Mouse (Mus musculus) embryo, embryonic 9.5 days (tissue): ENCODE measurements around the gene Dusp10.
A peak's percentile ranks its signal among the peaks of the same experiment; 100 is the strongest.

Source experiments
- DNase-seq: peaks from one replicate; pipeline ENCODE4 v3.0.0-alpha.2; 2017; ENCODE audit errors: extremely low spot score

Dusp10 gene

DNA sequence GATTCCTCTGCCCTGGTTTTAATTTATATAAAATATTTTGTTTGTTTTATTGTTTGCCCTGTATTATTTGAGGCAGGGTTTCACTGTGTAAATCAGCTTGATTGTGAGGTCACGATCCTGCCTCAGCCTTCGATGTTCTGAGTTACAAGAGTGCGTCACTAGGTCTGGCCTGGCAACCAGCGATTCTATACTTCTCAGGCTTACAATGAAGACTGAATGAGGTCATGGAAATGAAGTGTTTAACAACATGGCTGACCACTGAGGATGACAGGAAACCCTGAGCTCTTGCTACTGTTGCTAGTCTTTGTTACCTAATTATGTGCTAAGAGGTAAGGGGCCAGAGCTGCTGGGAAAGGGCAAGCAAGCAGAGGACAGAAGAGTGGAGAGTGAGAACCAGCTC, at the start of gene Dusp10:
Gene Dusp10, plus strand, starts transcription at position 197 of the 400 bp plus-strand sequence.
- DNase-seq, result no peak

DNA sequence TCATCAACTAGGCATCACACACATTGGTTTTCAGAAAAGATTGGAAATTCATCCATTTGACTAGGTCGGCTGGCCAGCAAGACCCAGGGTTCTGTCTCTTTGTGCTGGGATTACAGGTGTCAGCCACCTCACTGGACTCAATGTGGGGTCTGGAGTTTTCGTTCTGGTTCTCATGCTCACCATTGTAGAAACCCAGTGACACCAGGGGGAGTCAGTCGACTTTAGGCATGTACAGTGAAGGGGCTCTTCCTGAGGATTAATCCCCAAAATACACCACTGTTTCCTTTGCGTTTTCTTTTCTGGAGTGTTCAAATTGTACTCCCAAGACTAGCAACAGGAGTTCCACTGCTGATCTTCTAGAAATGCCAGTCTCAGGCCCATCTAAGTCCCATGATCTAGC, 47.8 kb upstream of the Dusp10 start:
- no peak for DNase-seq

DNA sequence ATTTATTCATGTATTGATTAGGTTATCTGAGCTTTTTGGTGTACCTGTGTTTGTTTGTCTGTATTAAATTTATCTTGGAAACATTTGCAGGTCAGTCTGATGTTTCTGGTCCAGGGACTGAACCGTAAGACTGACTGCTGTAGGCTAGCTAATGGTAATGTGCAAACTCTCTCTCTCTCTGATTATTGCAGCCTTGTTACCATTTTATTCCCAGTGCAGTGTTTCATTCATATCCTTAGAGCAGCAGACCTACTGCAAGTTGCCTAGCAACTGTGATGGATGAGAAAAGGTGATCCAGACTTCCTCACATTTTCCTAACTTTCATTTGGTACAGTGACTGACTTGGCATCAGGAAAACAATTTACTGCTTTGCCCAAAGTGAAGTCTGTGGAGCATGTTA, 43.8 kb upstream of the Dusp10 start:
- no peak for DNase-seq

DNA sequence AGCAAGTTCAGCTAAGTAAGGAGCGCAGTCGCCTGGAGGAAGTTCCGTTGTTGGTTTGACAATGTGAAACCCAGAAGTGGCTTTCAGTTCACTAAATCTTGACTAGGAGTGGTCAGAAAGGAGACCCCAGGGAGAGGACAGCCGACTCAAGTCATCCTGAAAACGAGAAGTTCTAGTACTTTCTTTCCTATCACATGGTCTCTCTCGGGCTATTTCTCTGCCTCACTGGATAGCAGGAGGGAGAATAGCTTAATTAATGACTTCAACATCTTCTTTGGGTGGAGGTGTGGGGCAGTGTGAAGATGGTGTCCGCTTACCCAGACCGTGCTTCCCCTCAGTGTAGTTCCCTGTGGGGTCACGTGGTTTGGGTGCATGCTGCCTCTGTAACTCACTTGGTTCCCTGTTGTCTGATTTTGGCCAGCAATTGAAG, 33.3 kb upstream of the Dusp10 start:
- no peak for DNase-seq

DNA sequence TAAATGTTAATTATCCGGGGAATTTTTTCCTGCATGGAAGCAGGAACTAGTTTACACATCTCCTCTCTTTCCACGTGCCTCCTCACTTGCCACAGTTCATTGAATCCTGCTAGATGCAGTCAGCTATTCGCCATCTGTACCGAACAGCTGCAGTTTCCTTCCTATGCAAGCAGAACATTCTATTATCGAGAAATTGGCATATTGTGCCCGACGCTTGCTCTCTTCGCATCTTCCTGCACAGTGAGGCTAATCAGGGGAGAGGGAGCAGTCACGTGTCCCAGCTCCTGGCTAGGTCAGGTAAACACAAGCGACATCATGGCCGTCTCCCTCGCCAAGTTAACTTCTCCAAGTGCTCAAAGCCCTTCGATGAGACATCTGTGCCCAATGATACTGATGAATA, 31.0 kb upstream of the Dusp10 start:
- no peak for DNase-seq

DNA sequence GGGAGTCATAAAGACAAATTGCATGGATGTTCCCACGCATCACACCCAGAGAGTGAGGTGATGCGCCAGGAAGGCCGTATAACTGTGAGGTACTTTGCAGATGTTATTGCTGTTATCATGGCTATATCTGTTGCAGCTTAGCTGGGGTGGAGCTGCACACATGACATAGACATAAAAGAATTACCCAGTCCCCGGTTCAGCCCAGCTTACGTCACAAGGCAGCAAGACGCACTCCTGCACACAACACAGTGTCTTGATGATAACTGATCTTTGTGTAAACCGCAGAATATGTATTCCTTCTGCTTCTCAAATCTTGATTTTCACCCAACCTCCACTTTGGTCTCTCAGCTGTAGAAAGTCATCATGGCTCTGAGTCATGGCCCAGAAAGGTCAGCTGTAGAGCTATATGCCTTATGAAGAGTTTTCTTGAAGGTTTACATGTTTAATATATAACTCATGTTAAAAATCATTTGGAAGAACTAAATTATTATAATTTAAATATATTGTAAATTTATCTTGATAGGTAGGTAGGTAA, 25.3 kb upstream of the Dusp10 start:
- no peak for DNase-seq

DNA sequence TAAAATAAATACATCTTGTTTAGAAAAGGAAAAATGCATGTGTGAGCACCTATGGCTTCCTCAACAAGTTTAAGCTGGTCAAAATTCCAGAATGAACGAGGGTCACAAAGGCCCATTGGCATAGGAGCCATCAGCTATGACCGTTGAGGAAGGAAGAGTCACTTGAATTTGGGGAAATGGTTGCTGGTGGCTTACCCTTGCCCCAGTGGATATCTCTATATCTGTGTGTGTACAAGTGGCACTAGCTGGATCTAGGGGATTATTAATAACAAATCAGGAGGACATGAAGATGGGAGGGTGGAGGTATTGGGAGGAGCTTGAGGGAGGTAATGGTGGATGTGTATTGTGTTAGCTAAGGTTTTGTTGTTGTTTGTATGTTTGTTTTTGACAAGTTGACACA, 21.2 kb upstream of the Dusp10 start:
- no peak for DNase-seq

DNA sequence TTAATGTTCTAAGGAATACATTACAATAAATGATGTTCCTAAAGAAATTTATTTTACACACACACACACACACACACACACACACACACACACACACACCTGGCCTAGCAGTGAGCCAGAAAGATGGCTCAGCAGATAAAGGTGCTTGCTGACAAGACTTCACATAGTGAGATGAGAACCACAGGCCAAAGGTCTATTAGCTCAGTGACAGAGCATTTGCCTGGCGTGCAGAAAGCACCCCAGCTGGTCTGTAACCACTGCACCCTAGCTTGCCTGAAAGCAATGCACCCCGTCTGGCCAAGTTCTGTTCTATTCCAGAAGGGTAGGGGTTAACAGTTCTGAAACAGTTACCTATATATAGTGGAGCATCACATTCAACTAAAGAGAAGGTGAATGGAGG, 15.9 kb upstream of the Dusp10 start:
- no peak for DNase-seq

DNA sequence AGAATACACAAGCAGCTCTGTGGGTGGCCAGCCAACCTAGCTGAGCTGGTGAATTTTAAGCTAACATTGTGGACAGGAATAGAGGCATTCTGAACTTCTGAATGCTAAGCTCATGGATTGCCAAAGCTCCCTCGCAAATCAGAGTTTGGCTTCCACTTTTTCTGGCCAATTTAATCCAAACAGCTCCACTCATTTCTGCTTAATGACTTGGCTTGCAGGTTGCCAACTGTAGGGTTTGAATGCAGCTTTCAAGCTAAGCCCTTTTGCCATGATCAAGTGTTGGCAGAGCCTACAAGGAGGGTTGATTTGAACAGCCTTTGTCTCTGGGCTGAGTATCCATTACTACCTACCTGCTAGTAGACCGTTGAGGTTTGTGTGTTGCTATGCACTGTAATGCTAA, 10.6 kb upstream of the Dusp10 start:
- DNase-seq, result no peak

DNA sequence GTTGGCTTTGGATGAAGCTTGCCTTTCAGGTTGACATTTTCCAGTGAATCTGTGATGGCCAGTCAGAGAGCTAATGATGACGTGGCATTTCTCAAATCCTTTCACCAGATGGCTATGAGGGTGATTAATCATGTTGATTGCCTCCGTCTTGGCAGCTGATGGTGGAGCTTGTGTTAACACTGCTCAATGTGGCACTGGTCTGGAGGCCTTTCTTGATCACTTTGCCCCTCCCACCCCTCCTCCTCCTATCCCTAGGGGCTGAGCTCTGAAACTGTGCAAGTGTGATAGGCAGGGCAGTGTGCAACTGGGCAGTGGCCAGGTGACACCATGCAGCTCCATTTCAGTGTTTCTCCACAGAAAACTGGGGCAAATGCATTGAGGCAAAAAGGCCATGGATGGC, 8.8 kb upstream of the Dusp10 start:
- DNase-seq, result peak; percentile 17

DNA sequence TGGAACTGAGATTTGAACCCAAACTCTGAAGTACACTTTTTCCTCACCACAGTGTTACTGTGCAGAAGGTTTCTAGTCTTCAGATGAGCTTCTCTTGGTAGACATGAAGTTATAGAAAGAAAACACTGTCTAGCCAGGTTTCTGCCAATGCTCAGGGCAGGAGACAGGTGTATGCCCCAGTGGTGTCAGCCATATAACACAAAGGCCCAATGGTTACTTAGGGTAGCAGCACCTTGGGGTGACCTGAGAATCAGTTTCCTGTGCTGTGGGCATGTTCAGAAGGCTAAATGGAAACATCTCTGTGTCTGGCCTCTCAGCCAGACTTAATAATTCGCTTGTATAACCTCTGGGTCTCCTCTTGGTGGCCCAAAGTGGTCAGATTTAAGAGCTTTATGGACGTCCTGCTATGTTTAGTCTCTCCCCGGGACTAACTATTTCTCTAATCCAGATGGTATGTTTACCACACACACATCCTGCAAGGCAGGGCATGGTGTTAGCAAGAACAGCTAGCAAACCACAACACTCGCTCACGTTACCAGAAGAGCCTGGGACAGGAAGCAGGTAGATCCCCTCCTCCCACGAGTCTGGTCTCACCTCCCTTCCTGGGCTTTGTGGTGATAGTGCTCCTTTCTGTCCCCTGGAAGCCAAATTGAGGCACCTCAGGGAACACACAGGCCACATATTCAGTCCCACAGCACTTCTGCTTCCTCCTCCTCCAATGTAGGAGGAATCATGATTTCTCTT, 7.6 kb upstream of the Dusp10 start:
- DNase-seq, result no peak

DNA sequence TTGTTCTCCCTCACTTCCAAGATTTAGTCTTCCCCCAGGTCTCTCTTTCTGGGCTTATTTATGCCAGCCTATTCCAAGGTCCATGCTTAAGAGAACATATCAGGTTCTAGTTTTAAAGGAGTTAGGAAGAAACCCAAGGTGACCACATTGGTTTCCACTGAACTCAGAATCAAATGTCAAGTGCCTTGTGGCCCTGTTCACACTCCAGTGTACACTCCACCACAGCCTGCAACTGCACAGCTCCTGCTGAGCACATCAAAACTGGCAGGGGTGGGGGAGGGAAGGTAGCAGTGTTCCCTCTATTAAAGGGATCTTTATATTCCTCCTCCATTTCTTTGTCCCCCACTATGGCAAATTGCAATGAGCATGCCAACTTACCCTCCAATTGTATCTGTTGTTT, 7.0 kb upstream of the Dusp10 start:
- no peak for DNase-seq

DNA sequence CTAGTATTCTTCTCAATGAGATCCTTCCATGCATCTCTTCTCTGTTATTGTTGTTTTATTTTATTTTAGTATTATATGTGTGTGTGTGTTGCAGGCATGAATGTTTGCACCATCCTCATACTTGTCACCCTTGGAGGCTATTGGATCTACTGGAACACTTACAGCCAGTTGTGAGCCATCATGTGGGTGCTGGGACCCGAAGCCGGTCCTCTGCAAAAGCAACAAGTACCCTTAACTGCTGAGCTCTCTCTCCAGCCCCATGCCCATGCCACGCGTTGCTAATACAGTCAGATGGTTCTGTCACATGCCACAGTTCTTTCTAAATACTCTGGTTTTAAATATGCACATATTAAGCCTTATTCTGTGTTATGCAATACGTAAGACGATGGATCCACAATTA, 1.8 kb upstream of the Dusp10 start:
- DNase-seq, result no peak

DNA sequence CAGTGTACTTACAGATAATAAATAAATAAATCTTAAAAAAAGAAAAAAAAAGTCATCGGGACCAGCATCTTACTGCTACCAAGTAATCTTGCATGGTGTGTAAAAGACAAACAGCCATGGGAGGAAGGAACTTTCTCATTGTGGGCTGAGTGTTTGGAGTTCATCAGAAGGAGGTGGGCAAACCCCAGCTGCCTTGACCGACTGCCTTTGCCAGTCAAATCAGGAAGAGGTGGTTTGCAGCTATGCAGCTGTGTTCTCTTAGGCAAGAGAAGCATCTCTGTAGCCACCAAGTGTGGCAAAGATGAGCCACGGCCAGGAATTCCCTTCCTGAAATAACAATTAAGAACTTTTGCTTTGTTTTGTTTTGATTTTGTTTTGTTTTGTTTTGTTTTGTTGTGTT, 989 bp downstream of the Dusp10 start:
- no peak for DNase-seq

DNA sequence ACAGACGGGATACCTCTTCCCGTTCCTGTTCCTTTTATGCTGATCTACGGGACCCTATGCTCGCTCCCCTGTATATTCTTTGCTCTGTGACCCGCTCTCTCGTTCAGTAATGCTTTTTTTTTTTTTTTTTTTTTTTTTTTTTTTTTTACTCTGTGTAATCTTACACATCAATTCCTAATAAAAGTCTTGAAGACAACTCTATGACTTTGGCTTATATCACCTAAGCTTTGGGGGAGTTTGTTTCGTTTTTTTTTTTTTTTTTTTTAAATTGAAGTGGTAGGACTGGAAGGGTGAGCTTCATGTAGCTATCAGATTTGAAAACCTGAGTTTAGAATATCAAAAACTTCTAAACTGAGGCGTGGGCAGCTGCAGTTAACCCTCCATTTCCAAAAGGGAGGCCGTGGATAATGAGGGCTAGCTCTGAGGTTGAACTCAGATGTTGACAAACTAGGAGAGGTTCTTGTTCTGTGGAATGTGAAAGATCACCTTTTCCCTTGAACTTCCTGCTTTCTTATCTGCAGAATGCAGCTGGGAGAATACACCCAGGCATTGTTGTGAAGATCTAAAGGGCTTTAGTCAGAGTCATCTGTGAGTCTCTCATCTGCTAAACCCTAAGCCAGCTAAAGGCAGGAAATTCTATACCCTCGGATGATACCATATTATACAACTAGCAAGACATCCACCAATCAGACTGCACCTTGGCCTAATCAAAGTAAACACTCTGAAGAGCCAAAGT, 3.1 kb downstream of the Dusp10 start:
- no peak for DNase-seq

DNA sequence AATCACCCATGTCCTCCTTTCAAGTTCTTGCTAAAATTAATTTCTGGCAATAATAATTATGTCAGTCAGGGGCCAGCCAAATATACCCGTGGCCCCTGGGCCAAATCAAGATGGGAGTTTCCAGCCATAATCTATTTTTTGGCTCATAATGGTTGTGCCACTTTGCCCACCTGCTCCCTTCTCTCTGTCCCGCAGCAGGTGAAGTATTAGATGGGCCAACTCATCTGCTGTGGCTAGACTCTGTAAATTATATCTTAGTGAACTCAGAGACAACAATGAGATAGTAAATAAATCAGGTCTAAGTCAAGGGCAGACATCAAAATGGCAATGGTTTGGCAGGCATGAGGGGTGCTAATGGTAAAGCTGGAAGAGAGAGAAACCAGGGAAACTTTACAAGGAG, 4.5 kb downstream of the Dusp10 start:
- DNase-seq, result no peak

DNA sequence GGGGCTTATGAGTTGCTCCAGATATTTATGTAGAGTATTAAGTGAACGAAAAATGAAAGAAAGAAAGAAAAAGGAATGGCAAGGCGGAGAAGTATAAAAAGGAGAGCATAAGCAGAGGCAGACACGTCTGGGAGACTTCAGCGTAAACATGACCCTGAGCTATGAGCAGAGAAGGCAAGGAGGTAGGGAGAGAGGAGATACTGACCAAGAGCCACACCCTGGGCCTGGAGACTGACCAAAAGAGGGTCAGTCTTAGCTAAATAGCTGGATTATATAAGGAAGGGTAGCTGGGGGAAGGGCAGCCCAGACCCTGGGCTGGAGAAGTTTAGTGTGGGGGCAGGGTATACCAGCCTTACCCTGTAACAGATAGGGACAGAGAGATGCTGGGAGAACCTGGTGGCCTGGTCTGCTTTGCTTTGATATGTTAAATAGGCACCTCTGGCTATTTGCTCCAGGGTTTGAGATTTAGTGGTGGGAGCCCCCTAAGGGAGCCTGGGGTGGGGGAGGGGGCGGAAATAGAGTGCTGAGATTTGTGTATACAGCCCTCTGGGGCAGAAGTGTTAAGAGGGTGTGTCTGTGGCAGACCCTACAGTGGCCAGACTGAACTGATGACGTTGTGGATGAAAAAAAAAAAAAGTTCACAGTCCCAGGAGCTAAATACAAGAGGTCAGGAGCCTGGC, 6.1 kb downstream of the Dusp10 start:
- DNase-seq, result no peak

DNA sequence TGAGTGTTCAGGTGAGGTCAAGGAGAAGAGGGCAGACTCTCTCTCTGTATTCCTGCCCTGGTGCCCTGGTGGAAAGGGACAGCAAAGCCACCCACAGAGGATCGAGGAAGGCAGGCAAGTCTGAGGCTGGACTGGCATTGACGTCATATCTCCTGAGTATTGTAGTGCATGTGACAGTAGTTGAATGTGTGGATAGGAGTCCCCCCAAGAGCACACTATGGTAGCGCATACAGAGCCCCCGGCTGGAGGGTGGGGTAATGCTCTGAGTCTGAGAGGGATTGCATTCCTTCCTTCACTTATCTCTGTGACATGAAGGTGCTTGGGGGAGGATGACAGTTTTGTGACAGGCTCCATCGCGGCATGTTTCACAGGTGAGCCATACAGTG, 6.6 kb downstream of the Dusp10 start:
- no peak for DNase-seq

DNA sequence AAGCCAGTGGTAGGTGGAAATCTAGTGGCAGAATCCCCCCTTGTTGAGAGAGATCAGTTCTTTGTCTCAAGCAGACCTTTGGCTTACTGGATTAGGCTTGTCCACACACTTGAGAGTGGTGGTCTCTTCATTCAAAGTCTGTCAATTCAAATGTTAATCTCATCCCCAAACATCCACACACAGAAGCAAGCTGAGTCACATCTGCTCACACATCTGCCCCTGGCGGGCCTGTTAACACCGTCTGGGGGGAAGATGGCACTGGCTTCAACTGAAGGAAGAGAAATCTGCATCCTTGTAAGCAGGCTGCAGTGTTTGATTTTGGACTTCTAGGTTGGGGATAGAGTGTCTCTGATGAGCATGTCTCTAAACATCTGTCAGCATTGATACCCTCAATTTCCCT, 10.9 kb downstream of the Dusp10 start:
- DNase-seq, result no peak

DNA sequence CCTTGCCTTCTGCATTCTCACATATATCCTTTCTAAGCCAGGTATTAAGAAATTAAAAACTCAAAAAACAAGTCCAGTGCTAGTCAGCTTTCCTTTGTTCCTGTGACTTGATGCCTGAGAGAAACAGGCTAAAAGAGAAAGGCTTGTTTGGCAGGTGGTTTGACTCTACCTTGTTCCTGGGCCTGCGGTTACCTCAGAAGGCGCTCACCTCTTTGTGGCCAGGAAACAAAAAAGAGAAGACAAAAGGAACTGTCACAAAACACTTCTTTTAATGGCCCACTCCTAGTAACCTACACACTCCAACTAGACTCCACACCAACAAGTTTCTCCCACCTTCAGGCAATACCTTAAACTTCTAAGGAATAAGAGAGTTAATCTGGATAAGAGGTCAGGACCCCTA, 11.5 kb downstream of the Dusp10 start:
- DNase-seq, result no peak

DNA sequence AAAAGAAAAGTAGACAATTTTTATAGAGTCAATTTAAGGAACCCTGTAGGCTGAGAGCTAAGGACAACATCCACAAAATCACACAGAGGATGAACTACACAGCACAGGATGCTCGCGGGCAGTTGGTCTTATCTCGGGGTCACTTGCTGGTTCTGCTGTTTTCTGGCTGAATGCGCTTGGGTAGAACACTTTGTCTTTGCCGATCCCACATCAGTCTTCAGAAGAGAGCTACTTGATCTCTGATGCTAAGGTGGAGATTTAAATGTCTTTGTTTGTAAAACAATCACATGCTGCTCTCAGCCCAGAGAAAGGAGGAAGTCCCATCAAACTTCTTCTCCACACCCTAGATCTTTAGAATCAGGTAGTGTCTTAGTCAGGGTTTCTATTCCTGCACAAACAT, 12.0 kb downstream of the Dusp10 start:
- DNase-seq, result no peak

DNA sequence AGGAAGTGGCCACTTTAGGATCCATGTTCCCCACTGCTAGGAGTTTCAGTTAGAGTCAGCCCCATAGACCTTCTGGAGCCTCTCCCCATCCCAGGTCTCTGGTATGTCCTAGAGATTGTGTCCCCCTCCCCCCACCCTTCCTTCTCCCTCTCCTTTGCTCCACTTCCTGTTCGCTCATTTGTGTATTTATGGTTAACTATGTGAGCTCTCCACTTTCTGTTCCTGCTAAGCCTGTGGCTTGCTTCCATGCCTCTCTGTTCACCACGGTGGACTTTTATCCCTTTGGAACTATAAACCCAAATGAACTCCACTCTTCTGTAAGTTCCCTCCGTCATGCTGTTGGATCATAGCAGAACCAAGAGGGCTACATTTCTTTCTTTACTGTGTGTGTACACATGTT, 13.9 kb downstream of the Dusp10 start:
- DNase-seq, result no peak
